Mouse (Mus musculus) intestine, embryonic 16.5 days (tissue): ENCODE measurements around the gene Sel1l3. TPM values are rescaled to one million over a fixed set of nuclear protein-coding genes. Genes with fewer than 3 reads are reported as not detected.

ENCODE experiments used
- ATAC-seq: fragments of 200-750 bp; cut with Nextera tagmentation; 2 replicates; pipeline ENCODE4 v1.8.0; 2017; ENCODE audit warnings: moderate TSS enrichment, moderate library complexity
- H3K27ac ChIP-seq: fragments of 300-500 bp; sonication (generic); 2 replicates; pipeline ENCODE4 v1.5.1; 2014; ENCODE audit warnings: mild to moderate bottlenecking, low read length
- H3K27me3 ChIP-seq: fragments of 300-500 bp; sonication (generic); replicated peaks from 2 replicates; pipeline ENCODE4 v1.6.1; 2014; ENCODE audit warnings: low read length, control low read depth, mixed read lengths; ENCODE audit not compliant: control insufficient read depth, insufficient read depth
- H3K36me3 ChIP-seq: fragments of 300-500 bp; sonication (generic); 2 replicates; pipeline ENCODE4 v1.6.1; 2014; ENCODE audit warnings: low read length, control low read depth; ENCODE audit not compliant: control insufficient read depth, insufficient read depth
- H3K4me1 ChIP-seq: fragments of 300-500 bp; sonication (generic); 2 replicates; pipeline ENCODE4 v1.6.1; 2014; ENCODE audit warnings: low read length, control low read depth, mixed read lengths; ENCODE audit not compliant: control insufficient read depth, insufficient read depth
- H3K4me2 ChIP-seq: fragments of 300-500 bp; sonication (generic); 2 replicates; pipeline ENCODE4 v1.6.1; 2014; ENCODE audit warnings: low read depth, low read length, control low read depth
- H3K4me3 ChIP-seq: fragments of 300-500 bp; sonication (generic); 2 replicates; pipeline ENCODE4 v1.5.1; 2014; ENCODE audit warnings: mild to moderate bottlenecking, low read length
- H3K9ac ChIP-seq: fragments of 300-500 bp; sonication (generic); 2 replicates; pipeline ENCODE4 v1.6.1; 2014; ENCODE audit warnings: low read depth, low read length
- H3K9me3 ChIP-seq: fragments of 300-500 bp; sonication (generic); 2 replicates; pipeline ENCODE4 v1.6.1; 2016; ENCODE audit warnings: low read length, control low read depth; ENCODE audit not compliant: control insufficient read depth
- WGBS: fragments of 180-500 bp; shearing (Covaris S2); extraction: QIAGEN DNeasy Blood & Tissue Kit; methylation state at CpG from one replicate; pipeline ENCODE4 v1.1.7; 2014; 5-methylcytosine and 5-hydroxymethylcytosine counted together
- polyA plus RNA-seq: library from polyadenylated mRNA; unstranded; fragments of >200 nt; fragmentation: Nextera tagmentation; extraction: Ambion mirVana; gene quantifications from 2 replicates; pipeline ENCODE4 v1.2.1, GENCODE M21; 2015

Gene Sel1l3
- polyA plus RNA-seq, 1 experiment from 2014 or later: 12.9 TPM

DNA sequence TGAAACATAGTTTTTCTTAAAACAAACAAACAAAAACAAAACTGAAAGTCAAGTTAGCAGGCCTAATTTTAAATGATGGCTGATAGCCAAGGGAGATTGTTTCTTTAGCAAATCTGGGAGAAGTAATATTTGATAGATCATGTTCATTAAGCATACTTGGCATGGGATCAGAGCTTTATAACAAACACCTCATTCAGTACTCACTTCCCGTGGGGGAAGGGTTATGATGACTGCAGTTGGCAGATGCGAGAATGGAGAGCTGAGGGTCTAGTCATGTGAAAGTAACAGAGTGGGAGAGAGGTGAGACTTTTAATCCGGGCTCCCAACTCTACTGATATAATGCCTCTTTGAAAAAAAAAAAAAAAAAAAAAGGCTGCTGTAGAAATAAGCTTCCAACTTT is 94.0 kb downstream of the Sel1l3 start:
- Histone ChIP-seq H3K9me3 (no peaks in the 10 kb centered on the region), H3K4me1 (no peaks in the 10 kb centered on the region), H3K9ac (no peak overlapping the region), H3K27ac (no peak overlapping the region), H3K36me3 (0 out of 2 replicates have a peak, but pooled peaks cover 3% of the 10 kb centered on the region), H3K4me3 (no peak overlapping the region), H3K4me2 (no peak overlapping the region), H3K27me3 (no peaks in the 10 kb centered on the region)
- 66% methylated on average over 3 of the region's 3 CpGs for whole genome bisulfite sequencing
- no peak for ATAC-seq

DNA sequence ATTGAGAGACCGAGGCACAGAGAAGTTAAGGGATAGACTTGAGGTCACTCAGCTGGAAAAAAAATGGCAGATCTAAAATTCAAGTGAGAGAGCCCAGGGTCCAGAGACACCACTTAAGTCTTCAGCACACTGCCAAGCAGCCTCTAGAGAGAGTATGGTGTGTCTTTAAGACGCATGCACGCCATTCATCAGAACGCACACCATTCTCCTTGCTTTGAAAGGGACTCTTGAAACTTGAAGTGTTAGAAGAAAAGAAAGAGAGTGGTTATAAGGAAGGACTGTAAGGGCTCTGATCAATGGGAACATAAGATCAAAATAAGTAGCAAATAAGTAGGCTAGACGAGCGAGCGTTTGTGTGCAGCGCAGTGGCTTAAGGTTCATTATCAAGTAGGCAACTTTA is 95.5 kb downstream of the Sel1l3 start:
- WGBS: 94% methylated on average over 8 of the region's 8 CpGs
- no peak overlapping the region for H3K4me3 ChIP-seq
- no peak overlapping the region for H3K4me2 ChIP-seq
- H3K4me1 ChIP-seq: no peaks in the 10 kb centered on the region
- no peaks in the 10 kb centered on the region for H3K27me3 ChIP-seq
- 0 out of 2 replicates have a peak, but pooled peaks cover under 1% of the 10 kb centered on the region for H3K9me3 ChIP-seq
- no peak overlapping the region for H3K9ac ChIP-seq
- H3K27ac ChIP-seq: no peak overlapping the region
- H3K36me3 ChIP-seq: 0 out of 2 replicates have a peak, but pooled peaks cover 5% of the 10 kb centered on the region
- no peak for ATAC-seq

DNA sequence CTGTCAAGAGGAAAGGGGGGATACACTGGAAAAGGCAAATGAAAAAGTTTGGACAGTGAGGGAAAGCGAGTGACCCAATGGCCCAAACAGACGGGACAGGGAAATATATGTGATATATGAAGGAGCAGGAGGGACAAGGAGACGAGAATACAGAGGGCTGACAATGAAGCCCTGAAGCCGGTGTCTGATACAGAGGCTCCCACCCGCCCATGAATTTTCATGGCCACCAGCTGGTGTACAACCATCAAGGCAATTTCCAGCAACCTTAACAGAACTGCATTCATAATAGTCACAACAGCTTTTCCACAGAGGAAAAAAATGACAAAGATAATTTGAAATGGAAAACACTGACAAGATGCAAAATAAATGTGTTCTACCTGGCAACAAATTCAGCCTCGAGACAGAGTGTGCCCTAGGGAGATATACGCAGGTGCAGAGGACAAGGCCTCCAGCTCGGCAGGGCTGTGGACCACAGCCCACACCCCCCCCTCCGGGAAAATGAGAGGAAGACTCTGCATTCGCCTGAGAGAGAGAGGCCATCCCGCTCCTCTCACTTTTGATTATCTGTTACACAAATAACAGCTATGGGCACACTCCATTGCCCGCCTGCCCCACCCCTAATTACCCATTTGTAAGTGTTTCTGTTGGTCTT is 99.0 kb downstream of the Sel1l3 start:
- 0 out of 2 replicates have a peak, but pooled peaks cover 4% of the 10 kb centered on the region for H3K9me3 ChIP-seq
- no peak overlapping the region for H3K4me2 ChIP-seq
- H3K4me3 ChIP-seq: no peak overlapping the region
- H3K27ac ChIP-seq: no peak overlapping the region
- H3K4me1 ChIP-seq: no peaks in the 10 kb centered on the region; the same call in 1 of the 2 replicates
- peaks cover 7% of the 10 kb centered on the region; the same call in 1 of the 2 replicates for H3K36me3 ChIP-seq
- no peak overlapping the region for H3K9ac ChIP-seq
- no peaks in the 10 kb centered on the region for H3K27me3 ChIP-seq
- ATAC-seq: no peak
- 66% methylated on average over 12 of the region's 12 CpGs for WGBS

DNA sequence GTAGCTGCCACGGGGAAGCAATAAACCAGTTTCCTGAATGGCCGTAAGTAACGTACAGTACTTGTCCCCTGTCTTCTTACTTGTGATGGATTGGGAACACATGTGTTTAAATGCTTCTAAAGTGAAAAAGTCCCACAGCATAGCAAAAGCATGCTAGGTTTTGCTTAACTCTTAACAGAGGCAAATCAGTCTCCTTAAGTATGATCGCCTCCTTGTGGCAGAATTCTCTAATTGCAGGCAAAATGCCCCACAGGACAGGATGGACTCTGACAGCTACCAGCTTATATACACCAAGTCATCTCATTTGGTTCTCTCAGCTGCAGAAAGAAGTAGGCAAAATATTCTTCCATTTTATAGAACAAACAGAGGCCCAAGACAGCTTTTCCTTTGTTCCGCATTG is 100.8 kb downstream of the Sel1l3 start:
- ATAC-seq: no peak
- no peaks in the 10 kb centered on the region; the same call in 1 of the 2 replicates for H3K4me1 ChIP-seq
- H3K9me3 ChIP-seq: 0 out of 2 replicates have a peak, but pooled peaks cover 4% of the 10 kb centered on the region
- H3K9ac ChIP-seq: no peak overlapping the region
- H3K4me3 ChIP-seq: no peak overlapping the region
- H3K27ac ChIP-seq: no peak overlapping the region
- no peak overlapping the region for H3K4me2 ChIP-seq
- no peaks in the 10 kb centered on the region for H3K27me3 ChIP-seq
- WGBS: 90% methylated on average over 5 of the region's 5 CpGs
- H3K36me3 ChIP-seq: peaks cover 7% of the 10 kb centered on the region; the same call in 1 of the 2 replicates

DNA sequence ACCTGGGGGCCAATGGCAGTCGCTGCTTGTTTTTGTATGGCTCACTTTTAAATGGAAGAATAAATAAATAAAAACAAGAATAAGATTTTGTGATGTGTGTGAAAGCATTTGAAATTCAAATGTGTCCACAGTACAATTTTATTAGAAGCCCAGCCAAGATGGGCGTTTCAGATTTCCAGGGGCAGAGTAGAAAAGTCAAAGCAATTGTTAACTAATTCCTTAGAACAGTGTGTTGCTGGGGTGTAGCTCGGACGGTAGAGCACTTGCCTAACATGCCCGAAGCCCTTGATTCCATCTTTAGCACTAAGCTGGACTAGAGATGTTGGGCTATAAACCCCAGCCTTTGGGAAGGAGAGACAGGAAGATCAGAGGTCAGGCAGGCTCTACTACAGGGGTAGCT is 102.7 kb downstream of the Sel1l3 start:
- 66% methylated on average over 5 of the region's 5 CpGs for WGBS
- H3K9me3 ChIP-seq: 0 out of 2 replicates have a peak, but pooled peaks cover 4% of the 10 kb centered on the region
- no peak overlapping the region for H3K4me3 ChIP-seq
- H3K36me3 ChIP-seq: peaks cover 7% of the 10 kb centered on the region; the same call in 1 of the 2 replicates
- H3K4me1 ChIP-seq: no peaks in the 10 kb centered on the region; the same call in 1 of the 2 replicates
- no peak overlapping the region for H3K9ac ChIP-seq
- no peak for ATAC-seq
- H3K27ac ChIP-seq: peak overlapping the region; percentile 83
- no peaks in the 10 kb centered on the region for H3K27me3 ChIP-seq
- H3K4me2 ChIP-seq: no peak overlapping the region

DNA sequence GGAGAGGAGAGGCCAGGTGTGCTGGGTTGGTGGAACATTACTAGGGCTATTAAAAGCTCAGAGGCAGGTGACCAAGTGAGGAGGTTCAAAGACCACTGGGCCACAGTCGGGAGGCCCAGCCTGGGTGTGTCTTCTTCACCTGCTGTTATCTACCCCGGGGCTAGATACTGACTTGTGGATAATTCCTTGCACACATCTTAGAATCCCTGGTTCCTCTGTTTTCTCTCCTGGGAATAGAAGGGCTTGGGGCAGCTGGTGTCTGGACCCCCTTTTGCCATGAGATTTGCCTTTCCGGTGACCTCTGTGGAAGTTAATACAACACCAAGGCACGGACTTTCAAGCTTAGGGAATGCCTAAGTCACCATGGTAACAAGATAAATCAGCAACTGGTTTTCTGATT is 103.5 kb downstream of the Sel1l3 start:
- peak overlapping the region; percentile 83 for H3K27ac ChIP-seq
- peak; percentile 91 for ATAC-seq
- no peaks in the 10 kb centered on the region for H3K27me3 ChIP-seq
- 50% methylated on average over 4 of the region's 4 CpGs for WGBS
- H3K9ac ChIP-seq: 0 out of 2 replicates have a peak overlapping the region, but pooled peaks have one; percentile 41
- H3K9me3 ChIP-seq: 0 out of 2 replicates have a peak, but pooled peaks cover 4% of the 10 kb centered on the region
- H3K36me3 ChIP-seq: peaks cover 7% of the 10 kb centered on the region; the same call in 1 of the 2 replicates
- H3K4me1 ChIP-seq: no peaks in the 10 kb centered on the region; the same call in 1 of the 2 replicates
- H3K4me3 ChIP-seq: no peak overlapping the region
- 0 out of 2 replicates have a peak overlapping the region, but pooled peaks have one; percentile 14 for H3K4me2 ChIP-seq

DNA sequence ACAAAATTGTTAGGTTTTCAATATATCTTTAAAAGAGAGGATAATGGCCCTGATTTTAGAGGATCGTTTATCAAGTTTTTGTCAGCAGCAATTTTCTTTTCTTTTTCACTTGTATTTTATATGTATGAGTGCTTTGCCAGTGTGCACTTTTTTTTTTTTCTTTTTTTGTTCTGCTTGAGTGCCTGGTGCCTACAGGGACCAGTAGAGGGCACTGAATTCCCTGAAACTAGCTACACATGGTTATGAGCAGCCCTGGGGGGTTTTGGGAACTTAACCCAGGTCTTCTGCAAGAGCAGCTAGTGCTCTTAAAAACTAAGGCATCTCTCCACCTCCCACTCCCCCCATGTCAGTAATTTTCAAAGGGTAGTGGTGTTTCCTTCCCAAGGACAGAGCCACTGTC is 105.1 kb downstream of the Sel1l3 start:
- Histone ChIP-seq H3K9me3 (0 out of 2 replicates have a peak, but pooled peaks cover 4% of the 10 kb centered on the region), H3K9ac (no peak overlapping the region), H3K4me2 (no peak overlapping the region), H3K27ac (peak overlapping the region; percentile 45; the same call in 1 of the 2 replicates), H3K4me3 (no peak overlapping the region), H3K4me1 (peaks cover 8% of the 10 kb centered on the region), H3K36me3 (peaks cover 7% of the 10 kb centered on the region; the same call in 1 of the 2 replicates), H3K27me3 (no peaks in the 10 kb centered on the region)
- 89% methylated on average over 1 of the region's 1 CpGs for WGBS
- ATAC-seq: no peak

DNA sequence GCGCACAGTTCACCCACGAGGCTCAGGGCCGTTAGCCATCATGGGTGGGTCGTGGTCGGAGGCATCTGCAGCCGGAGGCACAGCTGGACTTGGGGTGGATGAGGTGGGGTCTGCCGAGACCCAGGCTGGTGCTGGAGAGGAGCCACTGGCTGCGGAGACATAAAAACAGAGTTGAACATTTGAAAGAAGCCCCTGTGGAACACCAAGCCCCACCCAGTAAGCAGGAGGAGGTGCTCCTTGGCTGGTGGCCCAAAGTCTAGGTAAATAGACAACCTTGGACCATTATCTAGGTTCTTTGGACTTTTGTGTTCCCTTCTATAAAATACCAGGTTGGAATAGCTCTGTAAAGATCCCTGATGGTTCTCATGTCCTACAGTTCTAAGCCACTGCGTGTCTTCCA is 105.7 kb downstream of the Sel1l3 start:
- no peaks in the 10 kb centered on the region for H3K27me3 ChIP-seq
- peak overlapping the region; percentile 34; the same call in 1 of the 2 replicates for H3K27ac ChIP-seq
- H3K36me3 ChIP-seq: peaks cover 3% of the 10 kb centered on the region; the same call in 1 of the 2 replicates
- no peak for ATAC-seq
- H3K9ac ChIP-seq: no peak overlapping the region
- no peak overlapping the region for H3K4me2 ChIP-seq
- H3K9me3 ChIP-seq: 0 out of 2 replicates have a peak, but pooled peaks cover 2% of the 10 kb centered on the region
- no peak overlapping the region for H3K4me3 ChIP-seq
- H3K4me1 ChIP-seq: peaks cover 8% of the 10 kb centered on the region
- 76% methylated on average over 9 of the region's 9 CpGs for WGBS

DNA sequence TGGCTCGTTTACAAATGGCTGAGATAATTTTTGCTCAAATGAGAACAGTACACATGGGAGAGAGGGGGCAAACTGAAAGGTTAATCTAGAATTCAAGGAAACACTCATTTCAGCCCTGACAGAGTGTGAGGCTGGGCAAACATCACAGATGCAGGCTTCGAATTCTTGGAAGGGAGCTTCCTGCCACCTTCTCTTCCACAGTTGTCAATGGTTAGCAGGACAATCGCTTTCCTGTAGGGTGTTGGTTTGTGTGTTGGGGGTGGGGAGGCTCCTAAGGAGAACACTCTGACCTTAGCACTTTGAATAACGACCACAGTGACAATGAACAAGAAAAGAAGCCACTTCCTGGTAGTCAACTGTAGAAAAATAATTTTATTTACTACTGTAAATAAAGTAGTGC is 107.0 kb downstream of the Sel1l3 start:
- no peaks in the 10 kb centered on the region for H3K27me3 ChIP-seq
- H3K9me3 ChIP-seq: no peaks in the 10 kb centered on the region
- H3K4me3 ChIP-seq: no peak overlapping the region
- 41% methylated on average over 4 of the region's 4 CpGs for WGBS
- no peak for ATAC-seq
- no peak overlapping the region for H3K27ac ChIP-seq
- no peaks in the 10 kb centered on the region for H3K36me3 ChIP-seq
- H3K4me1 ChIP-seq: peaks cover 12% of the 10 kb centered on the region
- H3K9ac ChIP-seq: no peak overlapping the region
- H3K4me2 ChIP-seq: no peak overlapping the region
